Mouse (Mus musculus) thymus, postnatal 25 days (tissue): ENCODE measurements at regions not wholly inside any gene's neighbourhood (a gene's known extent, or its start where the extent isn't known, plus 50 kb on each side); places are given as distances from the start of the nearest gene placed in this dataset.

Source experiments
- DNase-seq: peaks from one replicate; pipeline ENCODE4 v3.0.0; 2022

DNA sequence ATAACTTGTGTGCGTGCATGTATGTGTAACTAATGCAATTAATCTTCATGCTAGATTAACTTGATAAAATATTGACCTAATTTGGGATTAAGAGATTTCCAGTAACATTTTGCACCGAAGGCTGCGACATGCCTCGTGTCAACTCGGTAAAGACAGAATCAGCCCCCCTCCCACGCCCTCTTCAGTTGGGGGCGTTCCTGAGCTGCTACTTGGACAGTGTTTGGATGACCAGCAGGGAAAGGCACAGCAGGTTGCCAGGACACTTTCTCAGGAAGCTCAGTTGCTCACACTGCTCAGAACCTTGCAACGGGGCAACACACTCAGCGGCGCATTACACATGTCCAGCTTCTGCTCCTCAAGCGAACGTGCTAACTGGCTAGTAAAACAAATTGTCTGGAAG lies 326.2 kb upstream of the Fam241a start:
- DNase-seq: no peak

DNA sequence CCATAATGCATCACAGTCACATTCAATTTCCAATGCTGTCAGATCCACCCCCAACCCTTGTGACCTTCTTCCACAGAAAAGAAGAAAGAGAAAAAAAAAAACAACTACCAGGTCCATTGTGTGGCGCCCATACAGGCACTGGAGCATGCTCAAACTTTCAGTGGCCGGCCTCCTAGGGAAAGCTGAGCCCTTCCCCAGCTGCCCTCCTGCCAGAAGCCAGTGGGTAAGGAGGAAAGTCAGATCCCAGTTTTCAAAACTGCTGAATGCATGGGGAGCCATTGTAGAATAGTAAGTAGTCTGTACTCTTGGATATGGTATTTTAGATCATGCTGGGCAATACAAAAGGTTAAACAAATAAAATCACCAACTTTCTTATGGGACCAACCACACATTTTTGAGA lies 325.5 kb upstream of the Fam241a start:
- DNase-seq: no peak

DNA sequence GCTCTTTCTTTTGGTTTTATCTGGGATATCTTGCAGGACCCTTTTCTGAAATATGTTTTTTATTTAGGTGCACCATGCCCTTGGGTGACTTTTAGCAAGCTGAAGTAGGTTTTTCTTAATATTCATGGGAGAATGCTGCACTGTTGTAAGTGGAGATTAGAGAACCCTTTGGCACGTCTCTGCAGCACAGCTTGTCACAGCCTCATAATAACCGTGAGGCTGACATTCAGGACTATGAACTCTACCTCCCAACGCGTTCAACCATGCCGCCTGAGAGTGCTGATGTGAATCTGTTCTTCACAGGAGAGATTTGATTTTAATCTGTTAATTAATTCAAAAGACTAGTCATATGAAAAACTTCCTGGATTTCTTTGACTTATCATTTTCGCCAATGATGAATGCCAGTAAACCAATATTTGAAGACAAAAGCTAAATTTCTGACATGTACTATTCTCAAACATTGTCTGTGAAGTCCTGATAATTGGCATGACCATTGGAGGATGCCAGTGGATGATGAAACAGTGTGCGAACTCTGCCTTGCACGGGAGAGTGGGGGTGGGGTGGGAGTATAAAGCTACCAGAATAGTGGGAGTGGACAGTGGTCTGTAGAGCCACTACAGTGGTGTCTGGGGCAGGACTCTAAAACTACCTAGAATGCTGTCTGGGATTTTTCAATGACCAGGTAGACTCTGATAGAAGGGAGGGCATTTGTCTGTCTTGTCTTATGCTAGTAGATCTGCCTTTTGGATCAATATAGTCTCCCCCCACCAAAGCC lies 324.8 kb upstream of the Fam241a start:
- DNase-seq: no peak

DNA sequence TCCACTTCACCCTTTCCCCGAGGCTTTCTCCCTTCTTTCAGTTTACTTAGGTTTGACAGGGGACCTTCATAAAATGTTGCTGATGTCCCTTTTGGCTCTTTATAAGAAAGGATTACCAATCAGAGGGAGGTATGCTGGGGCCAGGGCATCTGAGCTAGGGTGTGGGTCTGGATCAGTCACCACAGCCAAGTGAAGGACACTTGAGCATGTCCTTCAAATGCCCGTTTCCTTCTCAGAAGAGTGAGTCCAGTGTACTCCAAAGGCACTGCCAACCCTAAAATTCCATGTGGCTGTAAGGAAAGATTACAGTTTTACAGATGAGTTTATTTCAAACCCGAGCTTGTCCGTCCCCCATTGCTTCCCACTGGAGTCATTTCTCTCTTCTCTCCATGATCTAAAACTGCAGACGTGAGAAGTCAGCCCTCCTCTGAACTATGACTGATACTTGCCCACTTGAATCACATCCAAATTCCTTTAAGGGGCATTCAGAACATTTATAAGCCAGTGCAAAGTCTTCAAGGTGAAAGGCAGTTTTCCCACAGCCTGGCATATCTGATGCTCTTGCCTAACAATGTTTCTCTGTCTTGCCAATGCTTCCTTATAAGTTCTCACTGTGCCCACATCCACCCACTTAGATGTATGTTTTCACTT lies 321.8 kb upstream of the Fam241a start:
- no peak for DNase-seq

DNA sequence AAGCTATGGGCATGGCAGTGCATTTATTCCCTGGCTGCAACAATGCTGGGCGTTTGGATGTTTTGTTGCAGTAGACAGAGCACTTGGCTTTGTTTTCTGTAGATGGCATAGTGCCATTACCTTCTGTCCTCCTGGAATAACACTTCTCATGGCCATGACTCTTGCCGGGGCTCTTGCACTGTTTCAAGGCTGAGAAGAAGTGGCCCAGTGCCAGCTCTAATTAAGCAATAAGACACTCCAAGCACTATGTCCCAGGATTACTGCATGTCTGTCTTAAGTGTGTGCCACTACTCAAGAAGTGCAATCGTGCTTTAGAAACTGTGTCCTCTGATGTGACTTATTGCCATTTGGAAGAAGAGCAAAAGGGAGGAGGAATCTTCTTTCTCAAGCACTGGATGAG lies 316.1 kb upstream of the Fam241a start:
- DNase-seq: no peak

DNA sequence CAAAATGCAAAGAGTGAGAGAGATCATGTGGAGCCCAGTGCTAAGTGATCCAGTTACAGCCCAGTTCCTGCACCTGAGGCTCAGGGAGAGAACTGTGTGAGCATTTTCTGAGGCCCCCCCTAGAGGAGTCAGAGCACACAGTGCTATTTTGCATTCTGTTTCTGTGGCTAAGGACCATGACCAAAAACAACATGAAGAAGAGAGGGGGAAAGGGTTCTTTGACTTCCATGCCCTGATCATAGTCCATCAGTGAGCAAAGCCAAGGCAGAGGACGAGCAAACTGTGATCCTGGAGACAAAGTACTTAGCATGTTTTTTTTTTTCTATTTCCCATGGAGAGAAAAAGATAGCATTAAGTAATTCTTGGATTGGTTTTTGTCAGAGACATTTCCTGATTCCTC lies 314.5 kb upstream of the Fam241a start:
- no peak for DNase-seq

DNA sequence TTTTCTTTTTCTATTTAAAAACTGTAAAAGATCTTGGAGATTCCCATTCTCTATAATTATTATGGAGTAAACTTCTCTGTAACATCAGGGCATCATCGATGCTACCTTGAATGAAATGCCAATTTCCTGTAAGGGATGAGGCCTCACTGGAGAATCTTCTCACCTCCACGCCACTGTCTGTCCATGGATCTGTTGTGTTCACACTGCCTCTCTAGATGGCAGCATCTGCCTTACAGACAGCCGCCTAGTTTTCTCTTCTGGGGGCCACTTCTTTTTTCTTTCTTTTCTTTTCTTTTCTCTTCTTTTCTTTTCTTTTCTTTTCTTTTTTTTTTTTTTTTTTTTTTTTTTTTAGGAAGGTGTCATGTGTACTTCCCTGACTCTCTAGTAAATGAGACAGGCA lies 310.8 kb upstream of the Fam241a start:
- DNase-seq: no peak

DNA sequence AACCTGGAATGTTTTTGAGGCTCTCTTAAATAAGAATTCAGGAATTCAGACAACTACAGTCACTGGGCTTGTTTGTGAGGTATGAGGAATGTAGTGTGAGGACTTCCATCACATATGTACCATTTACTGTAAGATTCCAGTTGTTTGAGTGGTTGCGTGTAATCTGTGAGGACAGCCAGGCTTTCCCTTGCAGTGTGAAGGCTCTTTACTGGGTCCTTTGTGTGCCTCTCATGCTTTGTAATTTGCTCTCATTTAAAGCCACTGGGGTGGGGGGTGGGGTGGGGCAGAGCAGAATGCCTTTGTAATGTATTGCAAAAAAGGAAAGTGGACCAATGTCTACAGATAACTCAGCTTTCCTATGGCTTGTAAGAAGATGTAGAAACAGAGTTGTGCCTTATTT lies 310.4 kb upstream of the Fam241a start:
- no peak for DNase-seq

DNA sequence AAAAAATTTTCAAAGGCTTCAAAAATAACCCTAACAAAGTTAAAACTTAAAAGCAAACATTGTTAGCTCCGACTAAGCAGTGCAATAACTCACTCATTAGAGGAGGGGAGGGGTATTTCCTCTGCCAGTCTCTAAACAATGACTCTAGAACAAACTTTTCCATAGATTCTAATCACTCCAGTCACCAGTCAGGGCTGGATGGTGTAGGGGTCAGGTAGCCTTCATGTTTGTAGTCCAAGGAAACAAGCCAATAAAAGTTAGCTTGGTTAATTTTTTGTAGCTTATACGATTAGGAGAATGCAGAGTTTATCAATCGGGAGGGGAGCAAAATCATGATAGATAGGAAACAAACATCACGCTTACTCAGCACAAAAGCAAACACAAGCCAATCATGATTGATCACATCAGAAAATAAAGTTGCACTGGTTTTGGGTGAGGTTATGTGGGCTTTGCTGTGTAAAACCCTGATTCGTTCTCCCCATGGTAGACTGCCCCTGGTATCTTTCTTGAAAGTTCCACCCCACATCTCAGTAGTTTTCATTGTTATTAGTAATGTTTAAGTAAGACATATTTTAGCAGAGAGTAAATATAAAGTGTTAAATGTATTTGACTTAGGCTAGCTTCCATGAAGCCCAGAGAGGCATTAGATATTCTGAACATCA lies 304.6 kb upstream of the Fam241a start:
- DNase-seq: no peak

DNA sequence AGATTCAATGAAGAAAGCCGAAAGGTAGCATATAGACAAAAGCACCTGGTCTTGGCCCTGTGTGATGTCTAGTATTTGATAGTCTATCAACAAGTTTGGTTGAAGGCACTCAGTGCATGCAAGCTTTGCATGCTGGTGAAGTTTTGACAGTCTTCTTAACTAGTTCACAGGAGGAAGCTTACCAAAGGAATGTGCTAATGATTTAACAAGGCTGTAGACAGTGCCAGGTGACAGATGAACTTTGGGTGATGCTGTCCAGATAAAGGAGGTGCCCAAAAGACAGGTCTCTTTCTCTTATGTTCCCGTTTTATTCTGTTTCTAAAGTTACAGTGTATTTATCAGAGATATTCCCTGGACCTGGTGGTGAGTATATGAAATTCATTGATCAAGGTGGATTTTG lies 303.3 kb upstream of the Fam241a start:
- no peak for DNase-seq

DNA sequence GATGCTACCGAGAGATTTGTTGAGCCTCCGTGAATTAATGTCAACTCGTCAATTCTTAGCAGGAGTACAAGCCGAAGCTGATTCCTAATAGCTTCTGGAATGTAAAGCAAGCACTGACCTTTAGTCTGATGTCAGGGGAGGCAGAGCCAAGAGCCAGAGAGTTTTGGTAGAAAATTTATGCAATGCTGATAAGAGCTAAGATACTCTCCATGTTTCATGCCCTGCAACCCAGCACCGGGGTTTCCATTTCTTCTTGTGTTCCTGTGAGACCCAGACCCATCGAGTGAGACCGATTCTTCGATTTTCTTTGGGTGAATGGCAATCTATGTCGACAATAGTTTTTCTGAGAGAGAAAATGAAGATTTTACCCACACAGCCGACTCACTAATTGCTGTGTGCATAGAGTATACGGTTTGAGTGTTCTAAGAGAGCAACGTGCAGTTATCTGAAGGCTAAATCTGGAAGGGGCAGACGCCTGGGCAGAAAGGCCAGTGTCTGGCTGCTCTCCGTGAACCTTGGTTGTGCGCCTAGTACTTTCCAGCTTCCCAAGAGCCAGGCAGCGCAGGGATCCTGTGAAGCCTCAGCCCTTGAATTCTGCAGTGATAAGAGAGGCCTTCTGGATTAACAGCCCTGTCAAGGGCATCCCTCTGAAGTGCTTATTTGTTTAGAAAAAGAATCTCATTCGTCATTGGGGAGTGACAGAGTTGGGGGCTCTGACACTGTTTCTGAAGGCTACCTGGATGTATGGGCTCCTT lies 296.1 kb upstream of the Fam241a start:
- DNase-seq: no peak

DNA sequence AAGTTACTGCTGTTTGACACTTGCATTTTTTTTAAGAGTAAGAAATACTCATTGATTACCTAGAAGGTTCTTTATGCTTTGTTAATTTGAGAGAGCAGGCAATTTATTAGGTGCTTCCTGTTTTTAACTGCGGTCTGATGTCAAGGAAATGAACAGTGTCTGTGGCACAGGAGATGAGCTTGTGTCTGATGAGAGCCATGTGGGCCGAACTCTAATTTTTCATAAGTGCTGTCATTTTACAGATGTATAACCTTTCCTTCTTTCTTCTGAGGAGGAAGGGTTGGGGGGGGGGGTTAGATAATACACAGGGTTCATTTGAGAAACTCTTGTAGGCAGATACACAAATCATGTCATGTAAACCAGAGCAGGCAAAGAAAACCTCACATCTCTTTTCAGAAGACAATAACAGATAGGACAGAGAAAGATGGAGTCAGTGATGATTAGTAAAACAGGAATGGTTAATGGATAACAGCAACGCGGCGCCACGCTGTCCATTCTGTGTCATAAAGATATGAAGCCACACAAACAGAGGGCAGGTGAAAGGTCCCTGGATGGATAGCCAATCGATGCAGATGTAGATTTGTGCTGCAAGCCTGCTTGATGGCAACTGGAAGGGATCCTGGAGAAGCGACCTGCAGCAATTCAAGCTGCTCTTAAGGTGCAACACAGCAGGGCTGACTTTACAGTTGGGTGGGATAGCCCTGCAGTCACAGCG lies 291.4 kb upstream of the Fam241a start:
- DNase-seq: no peak

DNA sequence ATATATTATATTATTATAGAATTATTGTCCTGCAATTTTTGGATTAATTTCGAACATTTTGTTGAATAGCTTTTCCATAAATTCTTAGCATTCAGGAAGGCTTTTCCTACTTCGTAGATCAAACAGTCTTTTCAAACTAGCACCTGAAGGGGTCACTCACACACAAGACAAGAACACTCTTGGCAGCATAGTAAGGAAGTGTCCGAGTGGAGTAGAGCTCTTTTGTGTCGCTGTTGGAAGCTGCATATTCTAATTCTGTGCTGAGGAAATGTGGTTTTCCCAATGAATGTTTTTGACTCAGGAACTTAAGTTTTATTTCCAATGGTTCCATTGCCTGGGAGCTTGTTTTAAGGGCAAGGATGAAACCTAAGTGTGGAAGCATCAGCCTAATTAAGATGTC lies 290.2 kb upstream of the Fam241a start:
- DNase-seq: no peak

DNA sequence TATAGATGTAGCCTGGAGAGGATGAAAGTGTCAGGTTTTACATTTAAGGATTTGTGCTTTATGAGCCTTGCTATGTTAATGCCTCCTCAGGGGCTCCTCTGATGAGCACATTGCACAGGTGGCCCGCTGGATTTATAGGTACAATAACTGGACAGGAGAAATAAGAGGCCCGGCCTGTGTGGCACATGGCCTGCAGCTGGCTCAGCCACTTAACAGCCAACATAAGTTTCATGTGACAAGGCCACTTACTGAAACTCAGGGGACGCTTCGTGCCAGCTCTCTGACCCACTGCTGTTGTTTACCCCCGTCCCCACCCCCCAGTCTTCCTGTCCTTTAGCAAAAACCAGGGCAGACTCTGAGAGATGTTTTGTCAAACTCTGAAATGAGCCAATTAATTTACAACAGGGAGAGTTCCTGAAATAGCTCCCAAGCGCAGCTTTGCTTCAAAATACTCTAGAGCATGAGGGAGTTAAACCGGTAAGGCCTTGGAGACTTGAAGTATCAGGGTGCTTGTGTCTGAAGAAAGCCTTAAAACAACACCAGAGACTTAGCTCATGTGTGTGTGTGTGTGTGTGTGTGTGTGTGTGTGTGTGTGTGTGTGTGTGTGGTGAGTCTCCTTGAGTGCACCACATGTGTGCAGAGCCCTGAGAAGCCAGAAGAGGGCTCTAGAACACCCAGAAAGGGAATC lies 285.2 kb upstream of the Fam241a start:
- DNase-seq: no peak

DNA sequence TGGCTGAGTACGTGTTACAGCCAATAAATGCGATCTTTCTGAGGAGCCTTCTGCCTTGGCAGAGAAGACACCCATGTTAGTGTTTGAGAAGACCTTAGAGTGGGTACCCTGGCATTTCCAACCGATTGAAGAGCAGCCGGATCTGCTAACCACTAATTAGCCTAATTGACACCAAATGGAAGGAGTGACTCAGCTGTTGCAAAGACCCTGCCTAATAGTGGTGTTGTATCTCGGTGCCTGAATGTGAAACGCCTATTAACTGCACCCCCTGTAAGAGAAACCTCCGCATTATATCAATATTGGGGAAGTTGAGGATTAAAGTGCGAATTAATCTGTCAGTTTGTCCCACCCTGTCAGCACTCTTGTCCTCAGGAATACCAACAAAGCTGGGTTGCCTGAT lies 253.1 kb upstream of the Fam241a start:
- no peak for DNase-seq

DNA sequence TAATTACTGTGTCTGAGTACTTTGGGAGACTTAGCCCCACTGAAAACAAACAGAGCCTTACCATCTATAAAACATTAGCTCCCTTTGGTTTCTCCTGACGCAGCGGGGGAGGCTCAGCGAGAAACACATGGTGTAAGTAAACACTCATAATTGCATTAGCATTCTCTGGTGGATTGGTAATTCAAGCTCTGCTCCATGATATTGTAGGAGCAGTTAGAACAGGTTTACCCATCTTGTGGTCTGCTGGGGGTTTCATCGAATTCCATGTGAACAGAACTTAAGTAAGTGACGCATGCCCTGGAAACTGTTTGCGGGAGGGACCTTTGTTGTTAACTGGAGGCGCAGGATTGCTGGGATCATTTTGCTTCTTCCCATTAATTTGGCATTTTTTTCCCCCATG lies 249.2 kb upstream of the Fam241a start:
- DNase-seq: no peak

DNA sequence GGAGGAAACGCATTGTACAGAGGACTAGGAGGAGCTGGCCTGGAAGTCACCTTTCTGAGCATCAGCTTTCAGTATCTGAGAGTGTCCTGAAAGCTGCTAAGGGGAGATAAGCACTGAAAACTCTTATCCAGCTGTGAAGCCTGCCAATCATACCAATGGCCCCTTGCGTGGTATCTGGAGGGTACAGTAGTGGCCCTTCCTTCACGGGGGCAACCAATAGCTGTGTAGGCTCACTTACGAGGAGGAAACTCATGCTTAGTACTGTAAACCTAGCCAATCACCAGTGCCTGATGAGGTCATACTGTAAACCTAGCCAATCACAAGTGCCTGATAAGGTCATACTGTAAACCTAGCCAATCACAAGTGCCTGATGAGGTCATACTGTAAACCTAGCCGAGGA lies 231.7 kb upstream of the Fam241a start:
- no peak for DNase-seq

DNA sequence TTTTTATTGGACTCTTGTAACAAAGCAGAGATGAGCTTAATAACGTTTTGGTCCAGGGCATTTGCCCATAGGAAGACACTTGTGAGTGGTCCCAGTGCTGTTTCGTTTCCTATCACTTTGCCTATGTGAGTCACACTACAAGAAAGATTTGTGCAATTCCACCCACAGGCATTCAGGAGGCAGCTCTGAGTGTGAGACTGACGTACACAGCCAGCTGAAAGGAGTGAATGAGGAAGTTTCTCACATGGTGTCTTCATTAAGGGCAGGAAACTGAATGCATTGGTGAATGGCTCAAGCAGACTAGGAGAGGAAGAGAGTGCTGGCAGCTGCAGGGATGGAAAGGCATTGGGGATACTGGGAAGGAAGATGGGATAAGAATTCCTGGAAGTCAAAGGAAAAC lies 230.5 kb upstream of the Fam241a start:
- DNase-seq: no peak

DNA sequence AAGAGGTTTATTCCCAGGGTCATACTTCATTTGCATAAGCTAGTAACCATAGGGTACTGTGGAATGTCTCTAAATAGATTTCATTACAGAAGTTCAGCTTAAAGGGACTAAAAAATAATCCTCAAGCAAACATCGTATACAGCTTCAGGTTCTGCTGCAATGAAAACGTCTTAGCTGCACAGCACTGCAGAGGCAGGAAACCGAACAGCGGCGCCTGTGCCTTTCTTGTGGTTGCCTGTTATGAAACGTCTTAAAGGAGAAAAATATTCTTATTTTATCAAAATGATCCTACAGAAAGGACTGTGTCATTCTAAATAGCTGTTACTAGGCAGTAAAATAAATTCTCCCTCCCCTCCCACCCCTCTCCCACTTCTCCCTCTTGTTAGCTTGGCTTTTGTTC lies 226.0 kb upstream of the Fam241a start:
- peak; percentile 52 for DNase-seq

DNA sequence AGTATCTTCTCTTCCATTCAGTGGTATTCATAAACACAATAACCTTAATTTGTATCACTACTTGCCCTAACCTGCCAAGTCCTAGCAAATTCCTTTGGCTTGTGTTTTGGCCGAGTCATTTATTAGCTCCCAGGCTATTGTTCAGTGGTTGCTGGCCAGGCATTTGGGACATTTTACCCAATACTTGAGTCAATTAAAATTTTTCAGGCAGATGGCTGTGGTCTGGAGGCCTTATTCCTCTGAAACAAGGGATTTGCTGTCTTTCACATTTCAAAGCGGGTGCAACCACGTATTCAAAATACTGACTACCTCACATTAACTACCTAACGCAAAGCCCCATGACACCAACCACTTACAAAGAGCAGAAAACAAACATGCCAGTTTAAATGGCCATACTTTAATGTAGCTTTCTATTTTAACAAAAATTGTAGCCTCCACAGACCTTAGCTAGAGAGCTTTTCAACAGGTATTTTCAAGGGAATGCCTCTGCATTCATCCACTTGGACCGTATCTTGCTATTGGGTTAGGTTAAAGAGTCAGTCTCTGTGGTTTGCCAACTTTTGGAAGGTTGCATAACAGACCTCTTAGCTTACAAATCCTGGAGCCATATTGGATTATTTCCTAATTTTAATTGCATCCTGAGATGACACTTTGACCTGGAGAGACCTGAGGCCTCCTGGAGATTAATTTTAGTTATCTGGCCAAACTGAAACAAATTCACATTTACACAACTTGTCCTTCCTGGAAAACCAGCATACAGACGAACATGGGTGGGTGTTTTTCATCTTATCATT lies 224.7 kb upstream of the Fam241a start:
- DNase-seq: no peak

DNA sequence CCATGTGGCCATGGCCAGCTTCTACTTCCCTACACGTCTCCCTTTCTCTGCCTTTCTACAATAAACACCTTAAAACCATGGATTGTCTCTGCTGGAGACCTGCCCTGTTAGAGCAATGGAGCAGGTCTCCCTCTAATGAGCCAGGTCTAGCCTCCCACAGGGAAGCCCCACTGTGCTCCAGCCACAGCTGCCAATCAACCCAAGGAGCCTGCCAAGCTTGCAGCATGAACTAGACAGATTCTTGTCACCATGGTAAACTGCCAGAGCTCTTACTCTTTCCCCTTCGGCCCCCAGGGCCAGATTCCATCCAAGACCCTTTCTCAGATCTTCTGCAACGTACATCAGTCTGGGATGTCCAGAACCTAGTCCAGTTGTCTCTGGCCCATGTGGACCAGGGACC lies 217.1 kb upstream of the Fam241a start:
- no peak for DNase-seq

DNA sequence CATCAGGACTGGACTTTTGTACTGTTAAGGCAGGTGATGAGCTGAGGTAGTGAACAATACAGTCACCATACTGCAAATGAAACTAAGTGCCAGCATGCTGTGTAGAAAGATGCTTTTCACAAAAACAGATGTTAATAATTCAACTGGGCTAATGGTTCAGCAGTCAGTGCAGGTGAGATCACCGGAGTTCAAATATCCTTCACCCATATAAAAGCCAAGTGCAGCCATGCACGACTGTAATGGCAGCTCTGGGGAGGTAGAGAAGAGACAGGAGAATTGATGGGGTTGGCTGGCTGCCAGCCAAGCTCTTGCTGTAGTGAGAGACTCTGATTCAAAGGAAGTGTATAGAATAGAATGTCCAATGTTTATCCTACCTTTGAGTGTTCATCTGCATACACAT lies 214.3 kb upstream of the Fam241a start:
- DNase-seq: no peak
